Mouse (Mus musculus): Measurements from ENCODE around the gene Elobl.

DNA sequence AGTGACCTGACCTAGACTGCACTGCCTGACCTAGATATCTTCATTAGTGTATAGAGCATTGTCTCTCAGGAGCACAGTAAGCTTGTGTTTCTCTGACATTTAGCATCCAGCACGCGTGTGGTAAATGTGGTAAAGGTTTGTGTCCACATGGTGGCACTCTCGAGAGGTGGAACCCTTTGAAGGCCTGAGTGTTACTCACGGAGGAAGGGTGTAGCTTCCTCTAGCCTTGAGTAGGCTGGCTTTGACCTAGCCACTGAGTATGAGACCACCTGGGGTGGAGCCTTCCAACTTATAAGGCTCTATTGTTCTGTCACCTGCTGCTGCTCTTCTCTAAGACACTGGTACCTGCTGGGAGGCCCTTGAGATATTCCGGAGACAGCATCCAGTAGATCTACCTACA, 26.9 kb upstream of the Elobl start:
- TF ChIP-seq CTCF (IDR thresholded peaks at IDR 0.05) (peak; percentile 86), EP300 (IDR thresholded peaks at IDR 0.05) (0 out of 2 replicates have a peak, but pooled peaks have one; percentile 20)
